Mouse (Mus musculus) urinary bladder, postnatal 25 days (tissue): ENCODE data around the gene Eefsec.

Experiments
- DNase-seq: peaks from one replicate; pipeline ENCODE4 v3.0.0; 2022; ENCODE audit warnings: low spot score

Gene Eefsec

GRCm38 (mm10) chr6:88446063-88447002, at the start of gene Eefsec:
Gene Eefsec (minus strand): TSS chr6:88446539.
- peak; percentile 84 for DNase-seq

- DNase-seq, result no peak
These were observed 47.4 kb upstream of the Eefsec start for GRCm38 (mm10) chr6:88493712-88494111.

- no peak for DNase-seq
These were observed 44.5 kb upstream of the Eefsec start for GRCm38 (mm10) chr6:88490629-88491354.

- DNase-seq, result no peak
These were observed 43.5 kb upstream of the Eefsec start for GRCm38 (mm10) chr6:88489834-88490233.

GRCm38 (mm10) chr6:88489026-88489425, 42.7 kb upstream of the Eefsec start:
- DNase-seq, result no peak

GRCm38 (mm10) chr6:88486893-88487292, 40.6 kb upstream of the Eefsec start:
- peak; percentile 30 for DNase-seq

GRCm38 (mm10) chr6:88485378-88485777, 39.0 kb upstream of the Eefsec start:
- DNase-seq, result no peak

GRCm38 (mm10) chr6:88483913-88484312, 37.6 kb upstream of the Eefsec start:
- DNase-seq, result no peak

GRCm38 (mm10) chr6:88483111-88483510, 36.8 kb upstream of the Eefsec start:
- DNase-seq, result no peak

- no peak for DNase-seq
These were observed 34.1 kb upstream of the Eefsec start for GRCm38 (mm10) chr6:88480421-88480820.

GRCm38 (mm10) chr6:88469878-88470277, 23.5 kb upstream of the Eefsec start:
- DNase-seq, result no peak

- DNase-seq, result peak; percentile 78
These were observed 19.0 kb upstream of the Eefsec start, which contains the start of gene Ruvbl1 for GRCm38 (mm10) chr6:88465181-88465920. Gene Ruvbl1 (plus strand): TSS chr6:88465409.

GRCm38 (mm10) chr6:88454545-88454944, 8.2 kb upstream of the Eefsec start:
- DNase-seq, result no peak

GRCm38 (mm10) chr6:88447454-88447853, 1.1 kb upstream of the Eefsec start:
- no peak for DNase-seq

GRCm38 (mm10) chr6:88445661-88446060, 678 bp downstream of the Eefsec start:
- no peak for DNase-seq

GRCm38 (mm10) chr6:88444076-88444750, 2.1 kb downstream of the Eefsec start:
- DNase-seq, result no peak

- DNase-seq, result no peak
These were observed 2.9 kb downstream of the Eefsec start for GRCm38 (mm10) chr6:88443446-88443845.

- DNase-seq, result no peak
These were observed 3.8 kb downstream of the Eefsec start for GRCm38 (mm10) chr6:88442551-88442950.

- no peak for DNase-seq
These were observed 7.3 kb downstream of the Eefsec start for GRCm38 (mm10) chr6:88439056-88439455.

- DNase-seq, result no peak
These were observed 10.7 kb downstream of the Eefsec start for GRCm38 (mm10) chr6:88435609-88436008.

GRCm38 (mm10) chr6:88431202-88431601, 15.1 kb downstream of the Eefsec start:
- DNase-seq, result peak; percentile 23
